ENCODE assay signal across 31 mouse cellular contexts in the genomic region with DNA sequence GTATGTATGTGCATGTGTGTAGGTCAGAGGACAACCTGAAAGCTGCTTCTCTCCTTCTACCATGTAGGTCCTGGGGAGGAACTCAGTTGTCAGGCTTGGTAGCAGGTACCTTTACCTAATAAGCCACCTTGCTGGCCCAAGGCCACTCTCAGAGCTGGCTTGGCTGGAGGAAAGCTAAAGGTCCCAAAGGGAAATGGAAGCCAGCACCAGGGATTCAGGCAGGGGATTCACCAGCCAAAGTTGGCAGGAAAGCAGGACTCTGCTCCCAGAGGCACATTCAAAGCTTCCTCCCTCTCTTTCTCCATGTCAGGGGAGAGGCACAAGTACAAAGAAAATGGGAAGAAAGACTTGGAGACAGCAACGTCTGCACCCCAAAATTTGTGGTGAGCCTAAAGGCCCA. TPM values are rescaled to one million over a fixed set of nuclear protein-coding genes. Genes with fewer than 3 reads are reported as not detected.
DNase-seq lines count a peak whose midpoint lies in the region; ATAC-seq and TF ChIP-seq lines count a peak whose summit lies in the region.
"Had no signal": no experiment of that assay in that cellular context is flagged by ENCODE, and none has a peak within 500 bp of the region (broad histone marks: within the 10 kb centered on the region; RNA-seq: fewer than 3 reads in every experiment).

No protein-coding gene starts in this region.

- H3K9ac ChIP-seq in limb, embryonic 13.5 days = no peak overlapping the region
- H3K9ac ChIP-seq in stomach, embryonic 14.5 days (replicated peaks; ENCODE audit: low read depth, low read length) = no peak overlapping the region
- no peak overlapping the region for H3K9ac ChIP-seq in stomach, postnatal 0 days (ENCODE audit: low read length)
- no peak overlapping the region for H3K9ac ChIP-seq in neural tube, embryonic 15.5 days (replicated peaks)
- no peak overlapping the region for H3K9ac ChIP-seq in midbrain, embryonic 14.5 days (replicated peaks; ENCODE audit: low read length)
- H3K9ac ChIP-seq: embryonic facial prominence, embryonic 12.5 days; hindbrain, embryonic 15.5 days; liver, embryonic 14.5 days; lung, embryonic 15.5 days had no signal

- no peak overlapping the region for H3K4me2 ChIP-seq in limb, embryonic 13.5 days (replicated peaks)
- H3K4me2 ChIP-seq in stomach, embryonic 14.5 days (replicated peaks; ENCODE audit: low read depth, low read length) = no peak overlapping the region
- H3K4me2 ChIP-seq in stomach, postnatal 0 days (replicated peaks; ENCODE audit: low read depth) = no peak overlapping the region
- no peak overlapping the region for H3K4me2 ChIP-seq in neural tube, embryonic 15.5 days
- H3K4me2 ChIP-seq in midbrain, embryonic 14.5 days (ENCODE audit: low read length) = no peak overlapping the region
- H3K4me2 ChIP-seq: embryonic facial prominence, embryonic 12.5 days; heart, embryonic 13.5 days; hindbrain, embryonic 15.5 days; lung, embryonic 15.5 days had no signal

- H3K4me3 ChIP-seq in limb, embryonic 13.5 days = no peak overlapping the region
- H3K4me3 ChIP-seq in limb, embryonic 10.5 days = no peak overlapping the region
- no peak overlapping the region for H3K4me3 ChIP-seq in stomach, embryonic 14.5 days (ENCODE audit: low read depth, low read length)
- no peak overlapping the region for H3K4me3 ChIP-seq in stomach, postnatal 0 days (ENCODE audit: low read depth, low read length)
- no peak overlapping the region for H3K4me3 ChIP-seq in macrophage (ENCODE audit: inconsistent target)
- H3K4me3 ChIP-seq in neural tube, embryonic 15.5 days (replicated peaks) = no peak overlapping the region
- H3K4me3 ChIP-seq in midbrain, embryonic 14.5 days (replicated peaks; ENCODE audit: low read depth, low read length) = no peak overlapping the region
- H3K4me3 ChIP-seq: embryonic facial prominence, embryonic 12.5 days; heart, embryonic 13.5 days; hindbrain, embryonic 10.5 days; hindbrain, embryonic 15.5 days; lung, embryonic 15.5 days; midbrain, embryonic 10.5 days had no signal

- no peak for TF ChIP-seq EP300 in stomach, postnatal 0 days (optimal IDR thresholded peaks at IDR 0.05)

- DNase-seq in limb, embryonic 10.5 days (ENCODE audit: low spot score) = no peak
- DNase-seq in stomach, postnatal 0 days (ENCODE audit: low spot score) = no peak
- no peak for DNase-seq in midbrain, embryonic 14.5 days
- DNase-seq: adrenal gland, adult 8-10 months; B cell, adult 2 months; cerebellum, adult 11-12 months; cerebellum, adult 9-11 months; embryo, embryonic 11 days; heart, postnatal 10 days; kidney, adult 11 months; kidney, postnatal 14 days; left cerebral cortex, postnatal 4 days; lung, postnatal 36 days; right cerebral cortex, postnatal 25 days; thymus, postnatal 4 days had no signal

- H3K36me3 ChIP-seq in limb, embryonic 13.5 days = peaks cover 44% of the 10 kb centered on the region
- H3K36me3 ChIP-seq in limb, embryonic 10.5 days = peaks cover 87% of the 10 kb centered on the region
- H3K36me3 ChIP-seq in stomach, embryonic 14.5 days (ENCODE audit: control insufficient read depth, insufficient read depth, low read length) = peaks cover 5% of the 10 kb centered on the region; the same call in 1 of the 2 replicates
- no peaks in the 10 kb centered on the region; the same call in 1 of the 2 replicates for H3K36me3 ChIP-seq in stomach, postnatal 0 days (ENCODE audit: control insufficient read depth, insufficient read depth, low read length)
- peaks cover 4% of the 10 kb centered on the region; the same call in 1 of the 2 replicates for H3K36me3 ChIP-seq in macrophage (ENCODE audit: inconsistent target)
- H3K36me3 ChIP-seq in neural tube, embryonic 15.5 days = peaks cover 3% of the 10 kb centered on the region; the same call in 1 of the 2 replicates
- peaks cover 8% of the 10 kb centered on the region for H3K36me3 ChIP-seq in midbrain, embryonic 14.5 days (ENCODE audit: control insufficient read depth, insufficient read depth, low read length)
- H3K36me3 ChIP-seq: hindbrain, embryonic 15.5 days had no signal

- peak overlapping the region; percentile 15; the same call in 1 of the 2 replicates for H3K27ac ChIP-seq in limb, embryonic 13.5 days
- no peak overlapping the region for H3K27ac ChIP-seq in limb, embryonic 10.5 days
- H3K27ac ChIP-seq in stomach, embryonic 14.5 days (ENCODE audit: low read length) = peak overlapping the region; percentile 6; the same call in 1 of the 2 replicates
- H3K27ac ChIP-seq in stomach, postnatal 0 days (replicated peaks) = no peak overlapping the region; the same call in 1 of the 2 replicates
- peak overlapping the region; percentile 94 for H3K27ac ChIP-seq in macrophage
- H3K27ac ChIP-seq in neural tube, embryonic 15.5 days (replicated peaks) = no peak overlapping the region
- no peak overlapping the region for H3K27ac ChIP-seq in midbrain, embryonic 14.5 days (replicated peaks; ENCODE audit: low read depth, low read length)
- H3K27ac ChIP-seq: embryonic facial prominence, embryonic 12.5 days; heart, embryonic 13.5 days; hindbrain, embryonic 10.5 days; hindbrain, embryonic 15.5 days; liver, embryonic 14.5 days; midbrain, embryonic 10.5 days had no signal

- no peak for TF ChIP-seq CTCF in stomach, postnatal 0 days (IDR thresholded peaks at IDR 0.05; ENCODE audit: low read depth)

- ATAC-seq in limb, embryonic 13.5 days (ENCODE audit: low FRiP score, low read depth) = no peak
- no peak for ATAC-seq in stomach, embryonic 14.5 days (ENCODE audit: insufficient number of reproducible peaks, insufficient read depth, low FRiP score, low read depth)
- no peak for ATAC-seq in stomach, postnatal 0 days (ENCODE audit: low FRiP score, low TSS enrichment)
- ATAC-seq in neural tube, embryonic 15.5 days (ENCODE audit: low FRiP score) = no peak
- ATAC-seq in midbrain, embryonic 14.5 days (ENCODE audit: low FRiP score, low TSS enrichment) = no peak
- ATAC-seq: forebrain, embryonic 14.5 days; inflammation-experienced regulatory T-cells, adult 6 months had no signal

- 80% methylated on average over 1 of the region's 1 CpGs for WGBS in limb, embryonic 13.5 days
- WGBS in limb, embryonic 10.5 days = 86% methylated on average over 1 of the region's 1 CpGs
- 85% methylated on average over 1 of the region's 1 CpGs for WGBS in stomach, embryonic 14.5 days
- WGBS in stomach, postnatal 0 days = 57% methylated on average over 1 of the region's 1 CpGs
- 0% methylated on average over 1 of the region's 1 CpGs for WGBS in macrophage (ENCODE audit: missing documents)
- 86% methylated on average over 1 of the region's 1 CpGs for WGBS in neural tube, embryonic 15.5 days
- 85% methylated on average over 1 of the region's 1 CpGs for WGBS in midbrain, embryonic 14.5 days

- no peaks in the 10 kb centered on the region for H3K27me3 ChIP-seq in limb, embryonic 13.5 days
- no peaks in the 10 kb centered on the region for H3K27me3 ChIP-seq in limb, embryonic 10.5 days (ENCODE audit: low read depth, poor library complexity, severe bottlenecking)
- H3K27me3 ChIP-seq in stomach, embryonic 14.5 days (ENCODE audit: control insufficient read depth, insufficient read depth, low read length) = no peaks in the 10 kb centered on the region
- no peaks in the 10 kb centered on the region for H3K27me3 ChIP-seq in stomach, postnatal 0 days (ENCODE audit: control insufficient read depth, insufficient read depth, low read length)
- H3K27me3 ChIP-seq in neural tube, embryonic 15.5 days (replicated peaks) = no peaks in the 10 kb centered on the region
- H3K27me3 ChIP-seq in midbrain, embryonic 14.5 days (ENCODE audit: control insufficient read depth, insufficient read depth, low read length) = no peaks in the 10 kb centered on the region
- H3K27me3 ChIP-seq: embryonic facial prominence, embryonic 12.5 days; heart, embryonic 13.5 days; hindbrain, embryonic 15.5 days; lung, embryonic 15.5 days had no signal

- H3K4me1 ChIP-seq in limb, embryonic 13.5 days = peaks cover 49% of the 10 kb centered on the region
- peaks cover 28% of the 10 kb centered on the region for H3K4me1 ChIP-seq in limb, embryonic 10.5 days
- peaks cover 9% of the 10 kb centered on the region for H3K4me1 ChIP-seq in stomach, embryonic 14.5 days (ENCODE audit: control insufficient read depth, insufficient read depth, low read length)
- H3K4me1 ChIP-seq in stomach, postnatal 0 days (replicated peaks; ENCODE audit: control insufficient read depth, insufficient read depth) = 0 out of 2 replicates have a peak, but pooled peaks cover 3% of the 10 kb centered on the region
- H3K4me1 ChIP-seq in neural tube, embryonic 15.5 days = peaks cover 24% of the 10 kb centered on the region
- peaks cover 6% of the 10 kb centered on the region for H3K4me1 ChIP-seq in midbrain, embryonic 14.5 days (ENCODE audit: control insufficient read depth, insufficient read depth, low read length)

- peaks cover 51% of the 10 kb centered on the region for H3K79me2 ChIP-seq in macrophage (ENCODE audit: inconsistent target)

- no peaks in the 10 kb centered on the region for H3K9me3 ChIP-seq in limb, embryonic 13.5 days
- H3K9me3 ChIP-seq in limb, embryonic 10.5 days (replicated peaks) = no peaks in the 10 kb centered on the region
- H3K9me3 ChIP-seq in stomach, embryonic 14.5 days (ENCODE audit: control insufficient read depth, low read depth, low read length) = no peaks in the 10 kb centered on the region
- H3K9me3 ChIP-seq in stomach, postnatal 0 days (ENCODE audit: control insufficient read depth, low read length) = no peaks in the 10 kb centered on the region
- H3K9me3 ChIP-seq in neural tube, embryonic 15.5 days (replicated peaks) = no peaks in the 10 kb centered on the region
- H3K9me3 ChIP-seq in midbrain, embryonic 14.5 days (ENCODE audit: control insufficient read depth, low read length) = no peaks in the 10 kb centered on the region
- H3K9me3 ChIP-seq: embryonic facial prominence, embryonic 12.5 days; heart, embryonic 13.5 days; hindbrain, embryonic 10.5 days; hindbrain, embryonic 15.5 days; lung, embryonic 15.5 days; midbrain, embryonic 10.5 days had no signal

RNA-seq across cellular contexts. Expression of a gene that starts 23.1 kb away (rescaled TPM):
- 49.6 and 53.2 TPM in 2 replicates for polyA plus RNA-seq in limb, embryonic 13.5 days (2015; fragmentation: Nextera tagmentation; extraction: Ambion mirVana)
- 60.5 and 63.1 TPM in 2 replicates for polyA plus RNA-seq in limb, embryonic 10.5 days (2016; fragmentation: Nextera tagmentation; extraction: Ambion mirVana)
- polyA plus RNA-seq in stomach, embryonic 14.5 days (2014; fragmentation: Nextera tagmentation; extraction: Ambion mirVana) = 55.1 and 62.4 TPM in 2 replicates
- 45.9 and 52.3 TPM in 2 replicates for polyA plus RNA-seq in stomach, postnatal 0 days (2015; fragmentation: Nextera tagmentation; extraction: Ambion mirVana)
- total RNA-seq in macrophage (2018; cell fraction: chromatin; rRNA removed) = 10 to 100 TPM; 17.8 to 62.3 (median 36.5) TPM
- total RNA-seq in macrophage (2018; cell fraction: cytosol; rRNA removed) = 100 to 1,000 TPM in 2 of 26 experiments, 10 to 100 TPM in 24; 47.5 to 103 (median 66.1) TPM
- 10 to 100 TPM; 18.3 to 57.8 (median 36.3) TPM for total RNA-seq in macrophage (2018; cell fraction: nucleus; rRNA removed)
- polyA plus RNA-seq in macrophage (2018) = 58.0 to 93.5 TPM (median 59.5 TPM) in 3 replicates
- polyA plus RNA-seq in neural tube, embryonic 15.5 days (2015; fragmentation: Nextera tagmentation; extraction: Ambion mirVana) = 33.8 and 39.3 TPM in 2 replicates
- 30.7 and 38.0 TPM in 2 replicates for polyA plus RNA-seq in midbrain, embryonic 14.5 days (2014; fragmentation: Nextera tagmentation; extraction: Ambion mirVana)

RNA-seq across cellular contexts. Expression of a gene that starts 23.3 kb away (rescaled TPM):
- 197 and 201 TPM in 2 replicates for polyA plus RNA-seq in limb, embryonic 13.5 days (2015; fragmentation: Nextera tagmentation; extraction: Ambion mirVana)
- 260 and 269 TPM in 2 replicates for polyA plus RNA-seq in limb, embryonic 10.5 days (2016; fragmentation: Nextera tagmentation; extraction: Ambion mirVana)
- polyA plus RNA-seq in stomach, embryonic 14.5 days (2014; fragmentation: Nextera tagmentation; extraction: Ambion mirVana) = 185 and 198 TPM in 2 replicates
- 36.8 and 42.3 TPM in 2 replicates for polyA plus RNA-seq in stomach, postnatal 0 days (2015; fragmentation: Nextera tagmentation; extraction: Ambion mirVana)
- total RNA-seq in macrophage (2018; cell fraction: chromatin; rRNA removed) = 10 to 100 TPM in 21 of 26 experiments, 1 to 10 TPM in 5; 4.7 to 63.8 (median 24.2) TPM
- 10 to 100 TPM in 25 of 26 experiments, 1 to 10 TPM in 1; 9.0 to 27.8 (median 21.2) TPM for total RNA-seq in macrophage (2018; cell fraction: cytosol; rRNA removed)
- total RNA-seq in macrophage (2018; cell fraction: nucleus; rRNA removed) = 10 to 100 TPM in 25 of 26 experiments, 1 to 10 TPM in 1; 8.1 to 54.4 (median 21.1) TPM
- polyA plus RNA-seq in macrophage (2018) = 24.3 to 27.5 TPM (median 26.4 TPM) in 3 replicates
- polyA plus RNA-seq in neural tube, embryonic 15.5 days (2015; fragmentation: Nextera tagmentation; extraction: Ambion mirVana) = 149 and 153 TPM in 2 replicates
- 183 and 209 TPM in 2 replicates for polyA plus RNA-seq in midbrain, embryonic 14.5 days (2014; fragmentation: Nextera tagmentation; extraction: Ambion mirVana)

RNA-seq across cellular contexts. Expression of a gene that starts 58.4 kb away (rescaled TPM):
- 1.4 and 1.7 TPM in 2 replicates for polyA plus RNA-seq in limb, embryonic 13.5 days (2015; fragmentation: Nextera tagmentation; extraction: Ambion mirVana)
- polyA plus RNA-seq in limb, embryonic 10.5 days (2016; fragmentation: Nextera tagmentation; extraction: Ambion mirVana) = 0.20 and 0.40 TPM in 2 replicates
- polyA plus RNA-seq in stomach, embryonic 14.5 days (2014; fragmentation: Nextera tagmentation; extraction: Ambion mirVana) = 9.4 and 11.1 TPM in 2 replicates
- polyA plus RNA-seq in stomach, postnatal 0 days (2015; fragmentation: Nextera tagmentation; extraction: Ambion mirVana) = 1.4 and 1.9 TPM in 2 replicates
- total RNA-seq in macrophage (2018; cell fraction: chromatin; rRNA removed) = not detected
- total RNA-seq in macrophage (2018; cell fraction: cytosol; rRNA removed) = not detected
- under 1 TPM in 1 of 26 experiments, not detected in 25; 0.50 TPM for total RNA-seq in macrophage (2018; cell fraction: nucleus; rRNA removed)
- polyA plus RNA-seq in macrophage (2018) = not detected in 3 replicates
- 4.4 TPM in 2 replicates for polyA plus RNA-seq in neural tube, embryonic 15.5 days (2015; fragmentation: Nextera tagmentation; extraction: Ambion mirVana)
- polyA plus RNA-seq in midbrain, embryonic 14.5 days (2014; fragmentation: Nextera tagmentation; extraction: Ambion mirVana) = 14.3 and 18.8 TPM in 2 replicates
- total RNA-seq: gastrocnemius, adult 18-20 months; heart, adult 8-10 months had no signal
- polyA plus RNA-seq: inflammation-experienced regulatory T-cells, adult 6 months; thymus, postnatal 0 days had no signal

Comparison
In these comparisons a context has a peak if more than half of its experiments do, and no peak if none do; other contexts are left out.
1. H3K27ac ChIP-seq: peak in limb, embryonic 13.5 days (single experiment), stomach, embryonic 14.5 days (single experiment) and macrophage (single experiment); none in limb, embryonic 10.5 days (single experiment), stomach, postnatal 0 days (single experiment), neural tube, embryonic 15.5 days (single experiment) and midbrain, embryonic 14.5 days (single experiment).